Mouse (Mus musculus) adrenal gland, postnatal 36 days (tissue): ENCODE measurements at regions not wholly inside any gene's neighbourhood (a gene's known extent, or its start where the extent isn't known, plus 50 kb on each side); places are given as distances from the start of the nearest gene placed in this dataset.

ENCODE experiments used
- DNase-seq, 2 experiments: peaks; one replicate each; pipeline ENCODE4 v3.0.0; 2021; ENCODE audit warnings: mixed read lengths in 1 of 2

DNA sequence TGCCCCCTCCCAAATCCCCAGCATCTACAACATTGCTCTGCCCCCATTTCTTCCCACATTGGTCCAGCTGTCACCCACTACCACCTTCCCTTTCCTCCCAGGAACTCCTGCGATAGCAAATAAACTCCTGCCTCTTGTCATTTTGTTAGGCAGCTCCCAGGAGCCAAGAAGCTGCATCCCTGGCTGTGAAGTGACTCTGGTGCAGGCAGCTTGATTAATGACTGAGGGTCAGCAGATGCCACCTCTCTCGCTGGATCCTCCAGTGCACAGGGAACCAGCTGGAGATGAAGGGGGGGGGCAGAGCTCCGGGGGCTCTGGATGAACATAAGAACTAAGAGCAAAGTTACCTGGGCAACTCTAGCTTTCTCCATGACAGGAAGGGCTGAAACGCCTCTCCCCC is 235.2 kb downstream of the Gm45692 start:
- DNase-seq = peak in 1 of 2 experiments; percentile 10

GRCm38 (mm10) chr8:26356801-26357200 is 237.5 kb downstream of the Gm45692 start:
- peak in 1 of 2 experiments; percentile 30 for DNase-seq

GRCm38 (mm10) chr8:26358711-26359136 is 239.4 kb downstream of the Gm45692 start:
- no peak for DNase-seq

GRCm38 (mm10) chr8:26362366-26362765 is 243.0 kb downstream of the Gm45692 start:
- no peak for DNase-seq

GRCm38 (mm10) chr8:26363616-26364015 is 244.3 kb downstream of the Gm45692 start:
- no peak for DNase-seq

- DNase-seq = no peak
These were observed 245.3 kb downstream of the Gm45692 start for GRCm38 (mm10) chr8:26364637-26365036.

GRCm38 (mm10) chr8:26380668-26381067 is 261.3 kb downstream of the Gm45692 start:
- peak; percentile 60 to 76 for DNase-seq

GRCm38 (mm10) chr8:26382426-26382825 is 263.1 kb downstream of the Gm45692 start:
- DNase-seq = no peak

DNA sequence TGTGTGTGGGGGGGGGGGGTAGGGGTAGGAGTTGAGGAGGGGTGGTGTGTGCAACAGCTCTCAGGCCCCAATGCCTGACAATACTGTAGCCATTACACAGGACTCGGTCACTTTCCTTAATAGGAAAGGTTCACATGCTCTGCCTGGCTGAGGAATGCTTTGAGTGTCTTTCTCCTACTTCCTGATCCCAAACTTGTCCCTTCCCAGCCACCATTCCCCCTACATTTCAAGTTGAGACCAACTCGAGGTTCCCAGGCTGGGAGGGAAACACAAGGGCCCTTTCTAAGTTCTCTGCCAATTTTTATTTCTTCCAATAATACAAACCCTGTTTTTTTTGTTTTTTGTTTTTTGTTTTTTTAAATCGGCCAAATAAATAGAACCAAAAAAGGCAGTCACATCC is 264.6 kb downstream of the Gm45692 start:
- DNase-seq = no peak

DNA sequence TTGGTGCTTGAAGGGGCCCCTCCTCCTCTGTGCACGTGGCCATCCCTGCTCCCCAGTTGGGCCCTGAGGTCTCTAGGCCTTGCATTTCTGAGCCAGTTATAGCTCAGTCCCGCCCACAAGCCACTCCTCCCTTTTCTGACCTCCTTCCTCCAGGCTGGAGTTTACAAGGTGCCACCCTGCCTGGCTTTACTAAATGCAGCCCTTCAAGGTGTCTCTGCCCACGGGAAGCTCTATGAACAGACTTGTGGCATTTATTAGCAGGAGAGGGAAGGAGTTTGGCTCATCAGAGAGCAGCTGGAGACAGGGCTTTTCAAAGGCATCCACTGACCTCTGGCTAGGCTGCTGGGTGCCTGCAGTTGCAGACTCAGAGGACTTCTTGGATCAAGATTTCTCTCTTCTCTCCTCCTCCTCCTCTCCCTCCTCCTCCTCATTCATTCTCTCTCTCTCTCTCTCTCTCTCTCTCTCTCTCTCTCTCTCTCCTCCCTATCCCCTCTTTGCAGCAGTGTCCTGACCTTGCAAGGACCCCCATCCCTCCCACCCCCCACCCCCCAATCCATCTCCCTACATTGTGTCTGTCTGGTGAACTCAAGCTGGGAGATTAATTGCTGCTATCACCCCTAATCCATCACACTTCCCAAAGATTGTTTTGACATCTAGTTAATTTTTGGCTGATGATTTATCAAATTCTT is 265.1 kb downstream of the Gm45692 start:
- DNase-seq = peak; percentile 60 to 64

- no peak for DNase-seq
These were observed 265.6 kb downstream of the Gm45692 start for GRCm38 (mm10) chr8:26384994-26385345.

- peak in 1 of 2 experiments; percentile 10 for DNase-seq
These were observed 275.7 kb downstream of the Gm45692 start for GRCm38 (mm10) chr8:26395061-26395460.

GRCm38 (mm10) chr8:26420002-26420401 is 300.7 kb downstream of the Gm45692 start:
- DNase-seq = no peak

DNA sequence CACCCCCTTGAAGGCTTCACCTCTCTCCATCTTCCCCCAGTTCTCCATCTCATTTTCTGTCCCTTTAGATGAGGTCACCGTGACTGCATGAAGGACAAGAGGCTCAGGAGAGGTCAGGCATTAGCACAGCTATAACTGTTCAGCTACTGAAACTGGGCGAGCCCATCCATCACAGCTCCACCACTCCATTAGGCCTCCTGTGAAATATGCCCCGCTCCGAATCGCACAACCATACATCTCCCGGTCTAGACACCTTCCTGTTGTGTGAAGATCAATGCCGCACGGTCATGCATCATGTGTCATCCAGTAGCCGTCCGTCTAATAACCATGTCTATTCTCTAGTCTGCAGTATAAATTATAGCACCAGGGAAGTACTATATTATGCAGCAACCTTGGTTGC is 301.2 kb downstream of the Gm45692 start:
- DNase-seq = no peak

DNA sequence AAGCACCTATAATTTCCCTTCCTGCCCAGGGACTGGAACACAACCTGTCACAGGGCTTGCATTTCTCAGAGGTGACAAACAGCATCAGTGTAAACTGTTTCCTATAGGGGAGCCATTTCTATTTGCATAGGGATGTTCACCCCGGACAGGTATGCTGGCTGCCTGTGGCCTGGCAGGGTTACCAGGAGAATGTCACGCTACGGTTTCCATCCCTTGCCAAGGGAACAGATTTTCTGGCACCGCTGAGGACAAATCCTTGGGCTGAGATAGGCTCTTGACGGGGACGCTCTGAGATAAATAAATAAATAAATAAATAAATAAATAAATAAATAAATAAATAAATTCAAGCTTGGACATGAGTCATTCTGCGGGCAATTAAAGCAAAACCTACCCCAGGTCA is 308.0 kb downstream of the Gm45692 start:
- no peak for DNase-seq

DNA sequence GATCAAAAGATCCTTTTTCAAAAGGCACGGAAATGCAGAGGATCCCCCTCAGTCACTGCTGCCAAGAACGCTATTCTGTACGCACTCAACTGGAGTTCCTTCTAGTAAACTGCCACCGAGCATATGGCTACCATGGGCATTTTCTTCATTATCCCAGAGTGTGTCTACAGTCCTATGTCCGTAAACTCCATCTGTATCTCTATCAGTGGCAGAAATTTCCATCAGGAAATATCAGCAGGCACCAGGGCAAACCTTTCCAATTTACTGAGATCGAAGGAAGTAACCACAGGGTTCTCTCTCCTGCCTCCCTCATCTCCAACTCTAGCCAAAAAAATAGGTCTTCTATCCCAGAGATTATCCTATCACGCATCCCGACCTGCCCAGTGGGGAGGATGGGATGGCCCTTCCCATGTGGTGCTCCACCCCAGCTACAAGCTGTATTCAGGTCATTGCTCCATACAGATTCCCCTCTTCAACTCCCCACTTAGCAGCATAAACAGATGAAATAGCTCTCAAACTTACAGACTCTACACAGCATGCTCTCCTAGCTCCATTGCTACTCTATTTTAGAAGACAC is 310.5 kb downstream of the Gm45692 start:
- no peak for DNase-seq

- no peak for DNase-seq
These were observed 313.0 kb downstream of the Gm45692 start for GRCm38 (mm10) chr8:26432161-26432919.

- DNase-seq = no peak
These were observed 316.9 kb downstream of the Gm45692 start for GRCm38 (mm10) chr8:26436236-26436635.

GRCm38 (mm10) chr8:26437571-26437970 is 318.2 kb downstream of the Gm45692 start:
- no peak for DNase-seq

GRCm38 (mm10) chr8:26438246-26438862 is 319.0 kb downstream of the Gm45692 start:
- peak; percentile 16 to 35 for DNase-seq

DNA sequence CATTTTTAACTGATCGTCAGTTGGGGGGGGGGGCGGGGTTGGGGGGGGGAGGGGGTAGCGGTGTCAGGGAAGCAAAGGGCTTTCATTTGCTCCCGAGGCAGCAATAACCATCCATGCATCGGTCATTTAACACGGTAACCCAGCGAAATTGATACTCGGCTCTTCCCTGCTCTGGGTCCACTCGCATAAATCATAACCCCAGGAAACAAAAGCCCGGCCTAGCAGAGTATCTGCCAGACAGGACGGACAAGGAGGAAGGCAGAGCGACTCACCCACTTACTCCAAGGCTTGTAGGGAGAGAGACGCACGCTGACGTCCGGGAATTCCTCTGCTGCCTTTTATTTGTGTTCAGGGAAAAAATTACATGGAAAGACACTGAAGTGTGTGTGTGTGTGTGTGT is 319.5 kb downstream of the Gm45692 start:
- peak; percentile 34 to 43 for DNase-seq

- DNase-seq = peak; percentile 30 to 49
These were observed 322.1 kb downstream of the Gm45692 start for GRCm38 (mm10) chr8:26441268-26442030.
